Mouse (Mus musculus): ENCODE data around the gene Apbb2.

- TF ChIP-seq USF1 (IDR thresholded peaks at IDR 0.05; ENCODE audit: low read depth, low read length) (no peak), CTCF (conservative IDR thresholded peaks at IDR 0.05 in 1 of 2, IDR thresholded peaks at IDR 0.05 in 1 of 2; ENCODE audit: low read depth in 2 of 2, low read length in 2 of 2) (peak in 1 of 2 experiments; percentile 69; a peak in 2 of 4 replicates), ZNF384 (IDR thresholded peaks at IDR 0.05; ENCODE audit: low read depth, low read length) (no peak), E2F4 (IDR thresholded peaks at IDR 0.05; ENCODE audit: insufficient replicate concordance, low read depth, low read length) (no peak), POLR2A (IDR thresholded peaks at IDR 0.05; ENCODE audit: low read depth, low read length) (no peak), MXI1 (IDR thresholded peaks at IDR 0.05; ENCODE audit: low read depth, low read length) (no peak), EP300 (IDR thresholded peaks at IDR 0.05; ENCODE audit: low read length) (no peak), POLR2AphosphoS2 (IDR thresholded peaks at IDR 0.05; ENCODE audit: low read depth, low read length) (no peak), BHLHE40 (IDR thresholded peaks at IDR 0.05; ENCODE audit: low read depth, low read length) (no peak), ELF1 (IDR thresholded peaks at IDR 0.05; ENCODE audit: low read depth, low read length) (no peak), JUND (conservative IDR thresholded peaks at IDR 0.05; ENCODE audit: low read depth, low read length) (no peak), GABPA (IDR thresholded peaks at IDR 0.05; ENCODE audit: insufficient replicate concordance, low read depth, low read length) (no peak), MAZ (IDR thresholded peaks at IDR 0.05; ENCODE audit: low read depth, low read length) (no peak), TCF12 (IDR thresholded peaks at IDR 0.05; ENCODE audit: low read depth, low read length) (no peak)
These were observed 228.0 kb downstream of the Apbb2 start for GRCm38 (mm10) chr5:66390567-66390966.

Measured in CH12.LX (cell line).